Mouse (Mus musculus) heart, embryonic 16.5 days (tissue): ENCODE data around the gene Bach2. TPM values are rescaled to one million over a fixed set of nuclear protein-coding genes. Genes with fewer than 3 reads are reported as not detected.

Experiments
- ATAC-seq: fragments of 200-750 bp; cut with Nextera tagmentation; replicated peaks from 2 replicates; pipeline ENCODE4 v1.8.0; 2017; ENCODE audit warnings: moderate number of reproducible peaks; ENCODE audit not compliant: insufficient read depth, low FRiP score; ENCODE audit errors: extremely low read depth
- H3K27ac ChIP-seq: fragments of 300-500 bp; sonication (generic); 2 replicates; pipeline ENCODE4 v1.5.1; 2014; ENCODE audit warnings: mild to moderate bottlenecking, low read length, control low read depth, moderate library complexity
- H3K27me3 ChIP-seq: fragments of 300-500 bp; sonication (generic); 2 replicates; pipeline ENCODE4 v1.6.1; 2014; ENCODE audit warnings: low read length, mixed read lengths; ENCODE audit not compliant: control insufficient read depth, insufficient read depth
- H3K36me3 ChIP-seq: fragments of 300-500 bp; sonication (generic); 2 replicates; pipeline ENCODE4 v1.6.1; 2014; ENCODE audit not compliant: control insufficient read depth, insufficient read depth
- H3K4me1 ChIP-seq: fragments of 300-500 bp; sonication (generic); 2 replicates; pipeline ENCODE4 v1.6.1; 2014; ENCODE audit warnings: low read length, mixed read lengths; ENCODE audit not compliant: control insufficient read depth, insufficient read depth
- H3K4me2 ChIP-seq: fragments of 300-500 bp; sonication (generic); 2 replicates; pipeline ENCODE4 v1.6.1; 2014; ENCODE audit warnings: low read depth, mild to moderate bottlenecking, control low read depth, low read length
- H3K4me3 ChIP-seq: fragments of 300-500 bp; sonication (generic); 2 replicates; pipeline ENCODE4 v1.5.1; 2014; ENCODE audit warnings: mild to moderate bottlenecking, control low read depth, low read length
- H3K9ac ChIP-seq: fragments of 300-500 bp; sonication (generic); 2 replicates; pipeline ENCODE4 v1.6.1; 2014; ENCODE audit warnings: low read length, control low read depth
- H3K9me3 ChIP-seq: fragments of 300-500 bp; sonication (generic); replicated peaks from 2 replicates; pipeline ENCODE4 v1.6.1; 2016; ENCODE audit warnings: low read length; ENCODE audit not compliant: control insufficient read depth
- WGBS: fragments of 180-500 bp; shearing (Covaris S2); extraction: QIAGEN DNeasy Blood & Tissue Kit; methylation state at CpG from one replicate; pipeline ENCODE4 v1.1.7; 2014; 5-methylcytosine and 5-hydroxymethylcytosine counted together
- polyA plus RNA-seq: library from polyadenylated mRNA; unstranded; fragments of >200 nt; fragmentation: Nextera tagmentation; extraction: Ambion mirVana; gene quantifications from 2 replicates; pipeline ENCODE4 v1.2.1, GENCODE M21; 2015

Bach2 gene
- polyA plus RNA-seq, 1 experiment from 2014 or later: 5.0 TPM

- no peak for ATAC-seq
- Histone ChIP-seq H3K9ac (no peak overlapping the region), H3K36me3 (no peaks in the 10 kb centered on the region), H3K4me1 (peaks cover 37% of the 10 kb centered on the region), H3K27ac (no peak overlapping the region), H3K27me3 (no peaks in the 10 kb centered on the region), H3K4me3 (no peak overlapping the region), H3K9me3 (no peaks in the 10 kb centered on the region), H3K4me2 (no peak overlapping the region)
- WGBS: 77% methylated on average over 15 of the region's 15 CpGs
Observed at GRCm38 (mm10) chr4:32251946-32252672, 13.5 kb downstream of the Bach2 start.

- Histone ChIP-seq H3K9ac (no peak overlapping the region), H3K9me3 (no peaks in the 10 kb centered on the region), H3K36me3 (no peaks in the 10 kb centered on the region), H3K27me3 (no peaks in the 10 kb centered on the region), H3K4me3 (no peak overlapping the region), H3K27ac (no peak overlapping the region), H3K4me2 (no peak overlapping the region), H3K4me1 (peaks cover 16% of the 10 kb centered on the region)
- 48% methylated on average over 12 of the region's 12 CpGs for WGBS
- 0 out of 2 replicates have a peak, but pooled peaks have one; percentile 32 for ATAC-seq
Observed at GRCm38 (mm10) chr4:32257686-32258085, 19.1 kb downstream of the Bach2 start.

DNA sequence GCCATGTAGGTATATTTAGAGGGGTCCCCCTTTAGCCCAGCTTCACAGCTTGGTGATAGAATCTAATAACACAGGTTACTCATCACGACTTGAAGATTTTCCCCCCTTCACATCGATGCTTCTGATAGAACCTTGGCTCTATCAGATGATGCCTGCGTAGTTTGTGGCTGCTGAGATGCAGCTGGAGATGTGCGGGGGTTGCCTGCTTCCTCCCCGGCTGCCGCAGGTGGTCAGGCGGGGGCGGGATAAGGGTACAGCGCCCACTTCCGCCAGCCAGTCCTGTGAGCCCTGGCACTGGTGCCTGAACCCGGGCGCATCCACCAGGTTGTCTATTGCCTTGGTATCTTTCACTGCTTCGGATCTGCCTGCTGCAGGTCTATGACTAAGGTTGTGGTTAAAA, 19.5 kb downstream of the Bach2 start:
- Histone ChIP-seq H3K9me3 (no peaks in the 10 kb centered on the region), H3K27ac (no peak overlapping the region), H3K36me3 (no peaks in the 10 kb centered on the region), H3K4me1 (peaks cover 16% of the 10 kb centered on the region), H3K27me3 (no peaks in the 10 kb centered on the region), H3K4me2 (no peak overlapping the region), H3K9ac (no peak overlapping the region), H3K4me3 (no peak overlapping the region)
- no peak for ATAC-seq
- WGBS: 82% methylated on average over 13 of the region's 13 CpGs

- Histone ChIP-seq H3K9ac (no peak overlapping the region), H3K4me2 (no peak overlapping the region), H3K36me3 (no peaks in the 10 kb centered on the region), H3K27ac (no peak overlapping the region), H3K4me1 (peaks cover 17% of the 10 kb centered on the region), H3K27me3 (no peaks in the 10 kb centered on the region), H3K4me3 (no peak overlapping the region), H3K9me3 (no peaks in the 10 kb centered on the region)
- ATAC-seq: no peak
- WGBS: 96% methylated on average over 7 of the region's 7 CpGs
Observed at GRCm38 (mm10) chr4:32258596-32258995, 20.0 kb downstream of the Bach2 start.

GRCm38 (mm10) chr4:32260909-32261308, 22.3 kb downstream of the Bach2 start:
- Histone ChIP-seq H3K9ac (no peak overlapping the region), H3K4me2 (no peak overlapping the region), H3K27ac (no peak overlapping the region), H3K27me3 (no peaks in the 10 kb centered on the region), H3K36me3 (no peaks in the 10 kb centered on the region), H3K4me3 (no peak overlapping the region), H3K9me3 (no peaks in the 10 kb centered on the region), H3K4me1 (peaks cover 37% of the 10 kb centered on the region)
- WGBS: 68% methylated on average over 4 of the region's 4 CpGs
- no peak for ATAC-seq

- H3K27me3 ChIP-seq: no peaks in the 10 kb centered on the region
- peaks cover 25% of the 10 kb centered on the region for H3K4me1 ChIP-seq
- H3K9ac ChIP-seq: no peak overlapping the region
- no peak overlapping the region for H3K4me3 ChIP-seq
- H3K36me3 ChIP-seq: no peaks in the 10 kb centered on the region
- H3K27ac ChIP-seq: peak overlapping the region; percentile 41
- 84% methylated on average over 20 of the region's 20 CpGs for WGBS
- 0 out of 2 replicates have a peak overlapping the region, but pooled peaks have one; percentile 19 for H3K4me2 ChIP-seq
- peak; percentile 24; the same call in 1 of the 2 replicates for ATAC-seq
- no peaks in the 10 kb centered on the region for H3K9me3 ChIP-seq
Observed at GRCm38 (mm10) chr4:32262825-32263684, 24.5 kb downstream of the Bach2 start.

GRCm38 (mm10) chr4:32263685-32264038, 25.1 kb downstream of the Bach2 start:
- no peak overlapping the region for H3K4me3 ChIP-seq
- no peak for ATAC-seq
- no peaks in the 10 kb centered on the region for H3K9me3 ChIP-seq
- no peaks in the 10 kb centered on the region for H3K27me3 ChIP-seq
- H3K9ac ChIP-seq: no peak overlapping the region
- H3K27ac ChIP-seq: peak overlapping the region; percentile 41
- no peaks in the 10 kb centered on the region for H3K36me3 ChIP-seq
- 0 out of 2 replicates have a peak overlapping the region, but pooled peaks have one; percentile 19 for H3K4me2 ChIP-seq
- 58% methylated on average over 10 of the region's 10 CpGs for WGBS
- peaks cover 23% of the 10 kb centered on the region for H3K4me1 ChIP-seq

GRCm38 (mm10) chr4:32264892-32265291, 26.3 kb downstream of the Bach2 start:
- Histone ChIP-seq H3K4me1 (peaks cover 21% of the 10 kb centered on the region), H3K9ac (peak overlapping the region; percentile 21), H3K4me3 (no peak overlapping the region), H3K27ac (peak overlapping the region; percentile 29; the same call in 1 of the 2 replicates), H3K4me2 (no peak overlapping the region), H3K27me3 (no peaks in the 10 kb centered on the region), H3K9me3 (no peaks in the 10 kb centered on the region), H3K36me3 (no peaks in the 10 kb centered on the region)
- no peak for ATAC-seq
- WGBS: 39% methylated on average over 8 of the region's 8 CpGs

- ATAC-seq: no peak
- Histone ChIP-seq H3K4me2 (no peak overlapping the region), H3K9ac (no peak overlapping the region), H3K9me3 (no peaks in the 10 kb centered on the region), H3K27me3 (no peaks in the 10 kb centered on the region), H3K4me1 (peaks cover 21% of the 10 kb centered on the region), H3K4me3 (no peak overlapping the region), H3K36me3 (no peaks in the 10 kb centered on the region), H3K27ac (no peak overlapping the region)
- 67% methylated on average over 6 of the region's 6 CpGs for WGBS
Observed at GRCm38 (mm10) chr4:32266731-32267130, 28.1 kb downstream of the Bach2 start.
